Mouse (Mus musculus) ES-E14 (cell line): ENCODE results near the gene Tmem189. TPM values are rescaled to one million over a fixed set of nuclear protein-coding genes. Genes with fewer than 3 reads are reported as not detected.

Experiments used
- DNase-seq: peaks from one replicate; pipeline ENCODE4 v3.0.0-alpha.2; 2013; ENCODE audit warnings: low read depth, low spot score
- H3K27ac ChIP-seq: 2 replicates; pipeline ENCODE4 v1.5.1; 2012; ENCODE audit warnings: low read depth, mild to moderate bottlenecking, low read length, moderate library complexity, mixed read lengths; ENCODE audit not compliant: poor library complexity, insufficient read depth, severe bottlenecking
- H3K36me3 ChIP-seq: 2 replicates; pipeline ENCODE4 v1.6.1; 2012; ENCODE audit warnings: mild to moderate bottlenecking, low read length, moderate library complexity, mixed read lengths; ENCODE audit not compliant: control insufficient read depth, poor library complexity, insufficient read depth, severe bottlenecking
- H3K4me1 ChIP-seq, 2 experiments: fragments of 150-350 bp in 1 of 2; sonication (generic) in 1 of 2; 2 replicates each; pipeline ENCODE4 v1.6.1; 2012; ENCODE audit warnings: low read length in 2 of 2, mild to moderate bottlenecking in 1 of 2, mixed read lengths in 1 of 2; ENCODE audit not compliant: control insufficient read depth in 2 of 2, insufficient read depth in 2 of 2, poor library complexity in 1 of 2
- H3K4me3 ChIP-seq, 2 experiments: fragments of 150-350 bp in 1 of 2; sonication (generic) in 1 of 2; 2 replicates each; pipeline ENCODE4 v1.5.1; 2012; ENCODE audit warnings: low read length in 2 of 2, low read depth in 1 of 2, mild to moderate bottlenecking in 1 of 2, mixed read lengths in 1 of 2; ENCODE audit not compliant: insufficient read depth in 1 of 2, poor library complexity in 1 of 2, severe bottlenecking in 1 of 2
- H3K9ac ChIP-seq: 2 replicates; pipeline ENCODE4 v1.6.1; 2012; ENCODE audit warnings: low read depth, mild to moderate bottlenecking, low read length, mixed read lengths; ENCODE audit not compliant: poor library complexity, insufficient read depth, severe bottlenecking
- H3K9me3 ChIP-seq: fragments of 150-350 bp; sonication (generic); 2 replicates; pipeline ENCODE4 v1.6.1; 2012; ENCODE audit warnings: low read depth, mild to moderate bottlenecking, low read length; ENCODE audit not compliant: control insufficient read depth, insufficient read depth
- CHD2 ChIP-seq: IDR thresholded peaks from 2 replicates; pipeline ENCODE4 v1.6.1; 2014; ENCODE audit warnings: mild to moderate bottlenecking, low read depth, low read length, inconsistent platforms
- HCFC1 ChIP-seq: IDR thresholded peaks from 2 replicates; pipeline ENCODE4 v1.6.1; 2012; ENCODE audit warnings: low read length, inconsistent platforms, borderline replicate concordance; ENCODE audit not compliant: insufficient read depth
- MAFK ChIP-seq: IDR thresholded peaks from 2 replicates; pipeline ENCODE4 v1.6.1; 2014; ENCODE audit warnings: mild to moderate bottlenecking, low read depth, low read length, inconsistent platforms; ENCODE audit not compliant: insufficient read depth
- ZC3H11A ChIP-seq: IDR thresholded peaks from 2 replicates; pipeline ENCODE4 v1.6.1; 2012; ENCODE audit warnings: low read depth, mild to moderate bottlenecking, inconsistent platforms, low read length, borderline replicate concordance
- ZNF384 ChIP-seq: IDR thresholded peaks from 2 replicates; pipeline ENCODE4 v1.6.1; 2012; ENCODE audit warnings: low read depth, low read length, inconsistent platforms
- in situ Hi-C, 2 experiments: fragments of 600-800 bp; cut with MboI; formaldehyde crosslinking; loops; one replicate each; pipeline ENCODE4 v1.15.1; 2025; ENCODE audit warnings: low sequenced_read_pairs in 2 of 2, inconsistent platforms in 1 of 2; ENCODE audit not compliant: unreplicated experiment in 2 of 2
- total RNA-seq: library from RNA; depleted of rRNA; stranded (reverse); fragments of 300-350 nt; gene quantifications from 2 replicates; pipeline ENCODE4 v1.2.3, GENCODE M21; 2012

The Tmem189 gene
- total RNA-seq, 1 experiment = 43.7 TPM

GRCm38 (mm10) chr2:167661270-167662203 lies 28.1 kb downstream of the Tmem189 start, which contains the start of gene Gm20431:
Gm20431 (minus strand) TSS chr2:167661496.
- Histone ChIP-seq H3K4me3 (peak within 1 kb of the TSS; percentile 82 to 92), H3K4me1 (peaks cover 0 to 21% of the 10 kb centered on the region in 2 experiments; a peak in 2 of 4 replicates), H3K27ac (no peak within 1 kb of the TSS), H3K9ac (peak within 1 kb of the TSS; percentile 82), H3K9me3 (no peaks in the 10 kb centered on the region), H3K36me3 (peaks cover 14% of the 10 kb centered on the region; the same call in 1 of the 2 replicates)
- TF ChIP-seq CHD2 (no peak), ZC3H11A (no peak), HCFC1 (no peak), ZNF384 (no peak), MAFK (no peak)
- DNase-seq = no peak
- in situ Hi-C loops = no loop called here

- peaks cover 14% of the 10 kb centered on the region; the same call in 1 of the 2 replicates for H3K36me3 ChIP-seq
- no peaks in the 10 kb centered on the region for H3K9me3 ChIP-seq
- no peak overlapping the region for H3K27ac ChIP-seq
- peak overlapping the region; percentile 82 to 92 for H3K4me3 ChIP-seq
- TF ChIP-seq CHD2 (no peak), HCFC1 (no peak), ZNF384 (no peak)
- H3K9ac ChIP-seq = peak overlapping the region; percentile 82
- peaks cover 0 to 21% of the 10 kb centered on the region in 2 experiments; a peak in 2 of 4 replicates for H3K4me1 ChIP-seq
- DNase-seq = no peak
- in situ Hi-C loops = no loop called here
These were observed 29.0 kb downstream of the Tmem189 start for GRCm38 (mm10) chr2:167660611-167660971.

DNA sequence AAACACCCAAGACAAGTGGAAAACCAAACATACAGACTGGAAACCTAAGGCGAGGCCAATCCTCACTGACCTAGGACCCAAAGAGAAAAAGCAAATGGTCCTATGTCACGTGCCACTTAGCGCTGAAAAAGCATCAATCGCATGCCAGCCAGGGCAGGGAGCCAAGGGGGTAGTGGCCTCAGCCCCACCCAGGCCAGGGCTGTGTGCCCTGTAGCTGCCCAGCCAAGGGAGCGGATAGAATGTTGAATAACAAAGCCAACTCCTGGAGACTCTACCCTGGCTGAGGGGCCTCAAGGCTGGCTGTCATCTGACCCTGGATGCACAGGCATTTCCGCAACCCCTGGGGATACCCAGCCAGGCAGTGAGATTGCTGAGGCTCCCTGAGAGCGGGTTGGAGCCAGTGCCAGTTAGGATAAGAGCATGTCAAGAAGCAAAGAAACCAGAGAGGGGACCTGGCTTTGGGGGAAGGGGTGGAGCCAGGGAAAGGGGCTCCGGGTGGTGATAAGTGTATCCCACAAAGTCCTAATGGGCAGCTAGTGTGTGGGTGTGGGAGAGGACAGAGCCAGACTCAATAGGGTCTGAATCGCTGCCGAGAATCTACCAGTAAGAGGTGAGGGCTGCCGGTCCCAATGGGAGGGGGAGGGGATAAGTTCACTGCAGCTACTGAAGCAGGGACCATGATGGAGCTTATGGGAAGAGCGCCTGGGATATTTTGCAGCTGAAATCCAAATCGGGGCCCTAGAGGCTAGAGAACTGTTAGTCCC lies 29.6 kb downstream of the Tmem189 start:
- in situ Hi-C loops = no loop called here
- Histone ChIP-seq H3K9me3 (no peaks in the 10 kb centered on the region), H3K36me3 (peaks cover 14% of the 10 kb centered on the region; the same call in 1 of the 2 replicates), H3K27ac (no peak overlapping the region), H3K4me1 (peaks cover 0 to 21% of the 10 kb centered on the region in 2 experiments; a peak in 2 of 4 replicates), H3K4me3 (peak overlapping the region; percentile 82 to 92), H3K9ac (peak overlapping the region; percentile 82)
- no peak for DNase-seq
- TF ChIP-seq CHD2 = no peak
- TF ChIP-seq MAFK = no peak
- TF ChIP-seq HCFC1 = no peak
- no peak for TF ChIP-seq ZC3H11A
- TF ChIP-seq ZNF384 = no peak

DNA sequence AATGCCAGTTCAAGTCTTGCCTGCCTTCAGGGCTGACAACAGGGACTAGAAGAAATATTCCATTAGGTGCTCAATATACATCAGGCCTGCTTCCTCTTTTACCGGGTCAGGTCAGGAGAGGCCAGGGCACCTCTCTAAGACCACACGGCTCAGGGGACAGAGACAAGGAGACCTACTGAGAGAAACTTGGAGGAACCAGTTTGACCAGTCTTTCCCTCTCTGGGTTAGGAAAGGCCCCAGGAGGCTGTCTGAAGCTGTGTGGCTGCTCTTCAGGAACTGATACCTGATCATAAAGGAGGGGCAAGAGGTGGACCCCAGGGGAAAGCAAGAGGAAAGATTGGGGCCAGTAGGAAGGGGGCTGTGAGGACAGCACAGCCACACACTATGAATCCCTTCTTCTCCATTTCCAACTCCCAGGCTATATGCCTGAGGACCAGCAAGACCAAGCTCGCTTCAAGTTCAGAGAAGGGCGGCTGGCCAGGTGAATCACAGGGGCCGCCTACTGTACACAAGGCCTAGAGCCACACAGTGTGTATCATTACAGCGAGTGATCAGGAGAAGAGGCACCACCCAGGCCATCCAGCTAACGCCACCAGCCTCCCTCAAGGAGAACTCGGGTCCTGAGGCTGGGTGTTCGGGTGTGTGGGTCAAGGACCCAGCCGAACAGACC lies 30.3 kb downstream of the Tmem189 start:
- peaks cover 18% of the 10 kb centered on the region; the same call in 1 of the 2 replicates for H3K36me3 ChIP-seq
- H3K9me3 ChIP-seq = no peaks in the 10 kb centered on the region
- no peak for DNase-seq
- H3K4me3 ChIP-seq = peak overlapping the region in 1 of 2 experiments; percentile 82; a peak in 1 of 4 replicates
- TF ChIP-seq HCFC1 = no peak
- no peak for TF ChIP-seq ZC3H11A
- TF ChIP-seq CHD2 = no peak
- TF ChIP-seq MAFK = no peak
- no peak for TF ChIP-seq ZNF384
- H3K4me1 ChIP-seq = peaks cover 0 to 21% of the 10 kb centered on the region in 2 experiments; a peak in 2 of 4 replicates
- in situ Hi-C loops = no loop called here
- H3K9ac ChIP-seq = no peak overlapping the region
- H3K27ac ChIP-seq = no peak overlapping the region
